Mouse (Mus musculus) embryonic facial prominence, embryonic 15.5 days (tissue): ENCODE results near the gene D930048N14Rik. TPM values are rescaled to one million over a fixed set of nuclear protein-coding genes. Genes with fewer than 3 reads are reported as not detected.
"Not testable (repeated sequence)": the region's sequence is repeated elsewhere in the genome, so short reads cannot be mapped to it uniquely, and the experiment has no call there.

Experiments
- ATAC-seq: fragments of 200-750 bp; cut with Nextera tagmentation; 2 replicates; pipeline ENCODE4 v1.8.0; 2017; ENCODE audit warnings: low read depth, moderate TSS enrichment; ENCODE audit not compliant: insufficient number of reproducible peaks, low FRiP score, low TSS enrichment
- H3K27ac ChIP-seq: fragments of 300-500 bp; sonication (generic); replicated peaks from 2 replicates; pipeline ENCODE4 v1.5.1; 2015; ENCODE audit warnings: mild to moderate bottlenecking, inconsistent platforms
- H3K27me3 ChIP-seq: fragments of 300-500 bp; sonication (generic); 2 replicates; pipeline ENCODE4 v1.6.1; 2015; ENCODE audit warnings: inconsistent platforms
- H3K36me3 ChIP-seq: fragments of 300-500 bp; sonication (generic); 2 replicates; pipeline ENCODE4 v1.6.1; 2015; ENCODE audit warnings: mild to moderate bottlenecking, inconsistent platforms
- H3K4me1 ChIP-seq: fragments of 300-500 bp; sonication (generic); 2 replicates; pipeline ENCODE4 v1.6.1; 2015; ENCODE audit warnings: inconsistent platforms
- H3K4me2 ChIP-seq: fragments of 300-500 bp; sonication (generic); replicated peaks from 2 replicates; pipeline ENCODE4 v1.6.1; 2015; ENCODE audit warnings: mild to moderate bottlenecking, inconsistent platforms
- H3K4me3 ChIP-seq: fragments of 300-500 bp; sonication (generic); replicated peaks from 2 replicates; pipeline ENCODE4 v1.5.1; 2015; ENCODE audit warnings: mild to moderate bottlenecking, inconsistent platforms
- H3K9ac ChIP-seq: fragments of 300-500 bp; sonication (generic); 2 replicates; pipeline ENCODE4 v1.6.1; 2015; ENCODE audit warnings: inconsistent platforms
- H3K9me3 ChIP-seq: fragments of 300-500 bp; sonication (generic); replicated peaks from 2 replicates; pipeline ENCODE4 v1.6.1; 2016; ENCODE audit warnings: inconsistent platforms
- WGBS: fragments of 180-500 bp; shearing (Covaris S2); methylation state at CpG from one replicate; pipeline ENCODE4 v1.1.7; 2015; 5-methylcytosine and 5-hydroxymethylcytosine counted together
- polyA plus RNA-seq: library from polyadenylated mRNA; unstranded; fragments of >200 nt; fragmentation: Nextera tagmentation; extraction: Ambion mirVana; gene quantifications from 2 replicates; pipeline ENCODE4 v1.2.1, GENCODE M21; 2015

D930048N14Rik gene
- polyA plus RNA-seq, 1 experiment from 2014 or later = 4.5 TPM

- ATAC-seq, H3K9me3 ChIP-seq, H3K36me3 ChIP-seq, H3K27me3 ChIP-seq: not testable (repeated sequence)
- peak overlapping the region; percentile 82 for H3K4me2 ChIP-seq
- H3K27ac ChIP-seq = peak overlapping the region; percentile 94; the same call in 1 of the 2 replicates
- peak overlapping the region; percentile 49; the same call in 1 of the 2 replicates for H3K4me3 ChIP-seq
- H3K4me1 ChIP-seq = peaks cover 24% of the 10 kb centered on the region
- H3K9ac ChIP-seq = peak overlapping the region; percentile 53; the same call in 1 of the 2 replicates
- WGBS = 93% methylated on average over 7 of the region's 7 CpGs
Observed at GRCm38 (mm10) chr11:51616113-51616512, 34.6 kb upstream of the D930048N14Rik start.

- Histone ChIP-seq H3K4me1 (peaks cover 30% of the 10 kb centered on the region), H3K36me3 (peaks cover 17% of the 10 kb centered on the region), H3K4me2 (no peak overlapping the region), H3K27ac (no peak overlapping the region), H3K9ac (no peak overlapping the region), H3K4me3 (no peak overlapping the region), H3K27me3 (no peaks in the 10 kb centered on the region), H3K9me3 (no peaks in the 10 kb centered on the region)
- WGBS = 3% methylated on average over 4 of the region's 4 CpGs
- ATAC-seq = no peak
Observed at GRCm38 (mm10) chr11:51617693-51618092, 33.1 kb upstream of the D930048N14Rik start.

- no peaks in the 10 kb centered on the region for H3K27me3 ChIP-seq
- H3K36me3 ChIP-seq = peaks cover 29% of the 10 kb centered on the region
- H3K4me1 ChIP-seq = peaks cover 30% of the 10 kb centered on the region
- ATAC-seq = no peak
- 47% methylated on average over 8 of the region's 8 CpGs for WGBS
- peak overlapping the region; percentile 76 for H3K4me2 ChIP-seq
- no peak overlapping the region for H3K9ac ChIP-seq
- H3K27ac ChIP-seq = 0 out of 2 replicates have a peak overlapping the region, but pooled peaks have one; percentile 53
- peak overlapping the region; percentile 90 for H3K4me3 ChIP-seq
- no peaks in the 10 kb centered on the region for H3K9me3 ChIP-seq
Observed at GRCm38 (mm10) chr11:51618894-51619408, 31.8 kb upstream of the D930048N14Rik start.

GRCm38 (mm10) chr11:51619409-51620060 lies 31.2 kb upstream of the D930048N14Rik start, which contains the start of gene Nhp2:
Gene Nhp2 (plus strand): TSS chr11:51619735.
- H3K4me3 ChIP-seq = peak within 1 kb of the TSS; percentile 90
- WGBS = under 1% methylated on average over 51 of the region's 51 CpGs
- peak; percentile 93 for ATAC-seq
- H3K4me2 ChIP-seq = peak within 1 kb of the TSS; percentile 76
- peaks cover 35% of the 10 kb centered on the region for H3K36me3 ChIP-seq
- peak within 1 kb of the TSS; percentile 63 for H3K27ac ChIP-seq
- no peaks in the 10 kb centered on the region for H3K27me3 ChIP-seq
- H3K9ac ChIP-seq = peak within 1 kb of the TSS; percentile 64
- peaks cover 30% of the 10 kb centered on the region for H3K4me1 ChIP-seq
- H3K9me3 ChIP-seq = no peaks in the 10 kb centered on the region

GRCm38 (mm10) chr11:51620084-51620483 lies 30.7 kb upstream of the D930048N14Rik start:
- no peaks in the 10 kb centered on the region for H3K9me3 ChIP-seq
- no peak for ATAC-seq
- H3K27ac ChIP-seq = peak overlapping the region; percentile 63
- peaks cover 25% of the 10 kb centered on the region for H3K4me1 ChIP-seq
- no peaks in the 10 kb centered on the region for H3K27me3 ChIP-seq
- H3K36me3 ChIP-seq = peaks cover 41% of the 10 kb centered on the region
- H3K4me2 ChIP-seq = peak overlapping the region; percentile 76
- under 1% methylated on average over 11 of the region's 11 CpGs for WGBS
- peak overlapping the region; percentile 64 for H3K9ac ChIP-seq
- H3K4me3 ChIP-seq = peak overlapping the region; percentile 90

GRCm38 (mm10) chr11:51621776-51622175 lies 29.0 kb upstream of the D930048N14Rik start:
- WGBS = 95% methylated on average over 2 of the region's 2 CpGs
- ATAC-seq = no peak
- no peak overlapping the region for H3K9ac ChIP-seq
- H3K4me1 ChIP-seq = peaks cover 18% of the 10 kb centered on the region
- H3K36me3 ChIP-seq = peaks cover 56% of the 10 kb centered on the region
- no peak overlapping the region for H3K4me3 ChIP-seq
- H3K4me2 ChIP-seq = no peak overlapping the region
- H3K9me3 ChIP-seq = no peaks in the 10 kb centered on the region
- H3K27ac ChIP-seq = no peak overlapping the region
- no peaks in the 10 kb centered on the region for H3K27me3 ChIP-seq

- no peak overlapping the region for H3K4me2 ChIP-seq
- no peaks in the 10 kb centered on the region for H3K9me3 ChIP-seq
- H3K4me1 ChIP-seq = peaks cover 18% of the 10 kb centered on the region
Observed at GRCm38 (mm10) chr11:51622971-51623491, 27.7 kb upstream of the D930048N14Rik start.

GRCm38 (mm10) chr11:51625187-51625820 lies 25.4 kb upstream of the D930048N14Rik start:
- Histone ChIP-seq H3K4me2 (no peak overlapping the region), H3K9me3 (no peaks in the 10 kb centered on the region), H3K27me3 (no peaks in the 10 kb centered on the region), H3K36me3 (peaks cover 80% of the 10 kb centered on the region), H3K4me1 (peaks cover 14% of the 10 kb centered on the region), H3K4me3 (no peak overlapping the region), H3K9ac (no peak overlapping the region), H3K27ac (no peak overlapping the region)
- WGBS = 74% methylated on average over 5 of the region's 5 CpGs
- no peak for ATAC-seq

More at GRCm38 (mm10) chr11:51622971-51623491, 27.7 kb upstream of the D930048N14Rik start:
- 84% methylated on average over 7 of the region's 7 CpGs for WGBS
- peaks cover 68% of the 10 kb centered on the region for H3K36me3 ChIP-seq
- no peak for ATAC-seq
- no peak overlapping the region for H3K27ac ChIP-seq
- no peak overlapping the region for H3K4me3 ChIP-seq
- no peak overlapping the region for H3K9ac ChIP-seq
- no peaks in the 10 kb centered on the region for H3K27me3 ChIP-seq

GRCm38 (mm10) chr11:51627425-51627824 lies 23.3 kb upstream of the D930048N14Rik start:
- no peak for ATAC-seq
- 92% methylated on average over 9 of the region's 9 CpGs for WGBS
- H3K27ac ChIP-seq = no peak overlapping the region
- H3K4me1 ChIP-seq = no peaks in the 10 kb centered on the region
- H3K27me3 ChIP-seq = no peaks in the 10 kb centered on the region
- peaks cover 68% of the 10 kb centered on the region for H3K36me3 ChIP-seq
- no peak overlapping the region for H3K4me2 ChIP-seq
- no peak overlapping the region for H3K9ac ChIP-seq
- H3K9me3 ChIP-seq = no peaks in the 10 kb centered on the region
- H3K4me3 ChIP-seq = no peak overlapping the region

GRCm38 (mm10) chr11:51627907-51628306 lies 22.8 kb upstream of the D930048N14Rik start:
- Histone ChIP-seq H3K4me2 (no peak overlapping the region), H3K36me3 (peaks cover 63% of the 10 kb centered on the region), H3K27ac (no peak overlapping the region), H3K9me3 (no peaks in the 10 kb centered on the region), H3K27me3 (no peaks in the 10 kb centered on the region), H3K9ac (no peak overlapping the region), H3K4me1 (no peaks in the 10 kb centered on the region), H3K4me3 (no peak overlapping the region)
- 84% methylated on average over 8 of the region's 8 CpGs for WGBS
- no peak for ATAC-seq

- Histone ChIP-seq H3K4me1 (peaks cover 4% of the 10 kb centered on the region; the same call in 1 of the 2 replicates), H3K9me3 (no peaks in the 10 kb centered on the region), H3K27me3 (no peaks in the 10 kb centered on the region), H3K27ac (no peak overlapping the region), H3K9ac (no peak overlapping the region), H3K4me3 (no peak overlapping the region), H3K36me3 (peaks cover 44% of the 10 kb centered on the region), H3K4me2 (no peak overlapping the region)
- no peak for ATAC-seq
- 77% methylated on average over 15 of the region's 15 CpGs for WGBS
Observed at GRCm38 (mm10) chr11:51629651-51630314, 21.0 kb upstream of the D930048N14Rik start.
